Mouse (Mus musculus): ENCODE results near the gene Zbtb43.

GRCm38 (mm10) chr2:33502602-33503001 is 34.2 kb upstream of the Zbtb43 start:
- TF ChIP-seq CTCF (IDR thresholded peaks at IDR 0.05; ENCODE audit: insufficient read depth, low read length) (no peak), POLR2A (IDR thresholded peaks at IDR 0.05; ENCODE audit: borderline replicate concordance, extremely low read depth, low read depth, low read length) (no peak)
